Comparison of ENCODE assay signal across 19 mouse cellular contexts in genomic region chr14:103216331-103216730, GRCm38 (mm10).
DNase-seq lines count a peak whose midpoint lies in the region; ATAC-seq and TF ChIP-seq lines count a peak whose summit lies in the region.
"Had no signal": no experiment of that assay in that cellular context is flagged by ENCODE, and none has a peak within 500 bp of the region (broad histone marks: within the 10 kb centered on the region; RNA-seq: fewer than 3 reads in every experiment).

No protein-coding gene starts in this region.

- H3K9me3 ChIP-seq in midbrain, embryonic 11.5 days (ENCODE audit: control insufficient read depth, low read length) = no peaks in the 10 kb centered on the region
- no peaks in the 10 kb centered on the region for H3K9me3 ChIP-seq in midbrain, embryonic 10.5 days (replicated peaks)
- H3K9me3 ChIP-seq: G1E had no signal

- H3K27me3 ChIP-seq in heart, adult 2 months (ENCODE audit: control insufficient read depth, insufficient read depth, low read length) = no peaks in the 10 kb centered on the region
- H3K27me3 ChIP-seq in midbrain, embryonic 11.5 days (ENCODE audit: control insufficient read depth, insufficient read depth, low read length) = no peaks in the 10 kb centered on the region
- H3K27me3 ChIP-seq in midbrain, embryonic 10.5 days (ENCODE audit: low read depth, poor library complexity, severe bottlenecking) = no peaks in the 10 kb centered on the region
- H3K27me3 ChIP-seq: CH12.LX, Patski had no signal

- H3K4me3 ChIP-seq in heart, adult 2 months = no peak overlapping the region
- no peak overlapping the region for H3K4me3 ChIP-seq in midbrain, embryonic 11.5 days (ENCODE audit: low read depth, low read length)
- H3K4me3 ChIP-seq in midbrain, embryonic 10.5 days = no peak overlapping the region

- no peaks in the 10 kb centered on the region for H3K4me1 ChIP-seq in heart, adult 2 months (ENCODE audit: control insufficient read depth, insufficient read depth, low read length)
- H3K4me1 ChIP-seq in midbrain, embryonic 11.5 days (ENCODE audit: control insufficient read depth, insufficient read depth, low read length) = no peaks in the 10 kb centered on the region
- no peaks in the 10 kb centered on the region for H3K4me1 ChIP-seq in midbrain, embryonic 10.5 days

- H3K79me2 ChIP-seq in heart, adult 2 months (replicated peaks; ENCODE audit: control insufficient read depth, insufficient read depth, low read length) = no peaks in the 10 kb centered on the region

- no peak overlapping the region for H3K9ac ChIP-seq in heart, adult 2 months (ENCODE audit: low read depth, low read length)
- no peak overlapping the region for H3K9ac ChIP-seq in midbrain, embryonic 11.5 days (ENCODE audit: low read length)

- H3K4me2 ChIP-seq in midbrain, embryonic 11.5 days = no peak overlapping the region

- TF ChIP-seq CTCF in heart, adult 2 months (IDR thresholded peaks at IDR 0.05) = no peak

- WGBS in heart, adult 2 months = 71% methylated on average over 3 of the region's 3 CpGs
- WGBS in midbrain, embryonic 11.5 days = 87% methylated on average over 3 of the region's 3 CpGs
- WGBS in midbrain, embryonic 10.5 days = 88% methylated on average over 3 of the region's 3 CpGs

- TF ChIP-seq POLR2A in heart, adult 2 months (IDR thresholded peaks at IDR 0.05; ENCODE audit: insufficient read depth, low read depth, low read length) = no peak

- no peaks in the 10 kb centered on the region; the same call in 1 of the 2 replicates for H3K36me3 ChIP-seq in heart, adult 2 months (ENCODE audit: control insufficient read depth, insufficient read depth, low read length)
- peaks cover 4% of the 10 kb centered on the region for H3K36me3 ChIP-seq in midbrain, embryonic 11.5 days (ENCODE audit: control insufficient read depth, insufficient read depth, low read length)
- H3K36me3 ChIP-seq in midbrain, embryonic 10.5 days = peaks cover 56% of the 10 kb centered on the region

- no peak for ATAC-seq in midbrain, embryonic 11.5 days (ENCODE audit: low FRiP score)
- ATAC-seq: activated CD4-positive, CD25-positive, alpha-beta regulatory T cell, adult 4 months; CD4-positive, CD25-positive, alpha-beta regulatory T cell, adult 4 months; Patski had no signal

- intact Hi-C loops in heart, adult 2 months (cut with DNase I) = loop anchor here (10.0 kb wide), 1 partner anchor 258 kb away; no protein-coding TSS in a partner anchor

- TF ChIP-seq EP300 in heart, adult 2 months (IDR thresholded peaks at IDR 0.05; ENCODE audit: insufficient read depth, low read depth, low read length) = no peak

- no peak overlapping the region for H3K27ac ChIP-seq in heart, adult 2 months
- no peak overlapping the region for H3K27ac ChIP-seq in midbrain, embryonic 11.5 days (ENCODE audit: low read depth, low read length)
- no peak overlapping the region for H3K27ac ChIP-seq in midbrain, embryonic 10.5 days (replicated peaks)

- DNase-seq in heart, adult 11 months = peak; percentile 60
- DNase-seq in heart, adult 2 months = no peak
- peak; percentile 78 for DNase-seq in midbrain, embryonic 11.5 days (ENCODE audit: low spot score, missing footprints)
- DNase-seq in midbrain, embryonic 10.5 days (ENCODE audit: low spot score) = no peak
- DNase-seq: adrenal gland, adult 2 months; adrenal gland, adult 8-10 months; adrenal gland, postnatal 10 days; adrenal gland, postnatal 14 days; adrenal gland, postnatal 25 days; adrenal gland, postnatal 36 days; B cell, adult 2 months; cerebellum, adult 11 months; cerebellum, adult 11-12 months; cerebellum, adult 18-20 months had no signal

Comparison
In these comparisons a context has a peak if more than half of its experiments do, and no peak if none do; other contexts are left out.
1. DNase-seq: peak in heart, adult 11 months (single experiment) and midbrain, embryonic 11.5 days (single experiment); none in heart, adult 2 months (0 of 2) and midbrain, embryonic 10.5 days (single experiment).